22 mouse cellular contexts compared by ENCODE assay signal in genomic region chr5:51771655-51772054, GRCm38 (mm10).
A peak's percentile ranks its signal among the peaks of the same experiment; 100 is the strongest.
DNase-seq lines count a peak whose midpoint lies in the region; ATAC-seq and TF ChIP-seq lines count a peak whose summit lies in the region.
"Had no signal": no experiment of that assay in that cellular context is flagged by ENCODE, and none has a peak within 500 bp of the region (broad histone marks: within the 10 kb centered on the region; RNA-seq: fewer than 3 reads in every experiment).

No protein-coding gene starts in this region.

- no peak for TF ChIP-seq CTCF in lung, embryonic 14.5 days (IDR thresholded peaks at IDR 0.05; ENCODE audit: low read depth)
- no peak for TF ChIP-seq CTCF in cerebellum, adult 2 months (IDR thresholded peaks at IDR 0.05; ENCODE audit: borderline replicate concordance, insufficient read depth, low read depth, low read length)

- H3K9me3 ChIP-seq in forebrain, embryonic 13.5 days (replicated peaks): no peaks in the 10 kb centered on the region
- H3K9me3 ChIP-seq in forebrain, embryonic 10.5 days: no peaks in the 10 kb centered on the region
- no peaks in the 10 kb centered on the region for H3K9me3 ChIP-seq in lung, embryonic 14.5 days (ENCODE audit: low read depth, low read length)
- H3K9me3 ChIP-seq: limb, embryonic 15.5 days; lung, embryonic 15.5 days; midbrain, embryonic 12.5 days had no signal

- H3K4me1 ChIP-seq in forebrain, embryonic 13.5 days: no peaks in the 10 kb centered on the region
- H3K4me1 ChIP-seq in forebrain, embryonic 10.5 days: no peaks in the 10 kb centered on the region
- no peaks in the 10 kb centered on the region for H3K4me1 ChIP-seq in lung, embryonic 14.5 days (ENCODE audit: insufficient read depth)
- H3K4me1 ChIP-seq in cerebellum, adult 2 months (ENCODE audit: control insufficient read depth, insufficient read depth, low read length): no peaks in the 10 kb centered on the region; the same call in 1 of the 2 replicates
- H3K4me1 ChIP-seq: limb, embryonic 15.5 days; lung, embryonic 15.5 days; midbrain, embryonic 12.5 days had no signal

- no peaks in the 10 kb centered on the region for H3K27me3 ChIP-seq in forebrain, embryonic 13.5 days
- H3K27me3 ChIP-seq in forebrain, embryonic 10.5 days (ENCODE audit: poor library complexity, severe bottlenecking): no peaks in the 10 kb centered on the region
- no peaks in the 10 kb centered on the region; the same call in 1 of the 2 replicates for H3K27me3 ChIP-seq in lung, embryonic 14.5 days (ENCODE audit: insufficient read depth, low read length)
- no peaks in the 10 kb centered on the region for H3K27me3 ChIP-seq in cerebellum, adult 2 months (ENCODE audit: control insufficient read depth, insufficient read depth, low read length)
- H3K27me3 ChIP-seq: limb, embryonic 15.5 days; lung, embryonic 15.5 days; midbrain, embryonic 12.5 days had no signal

- no peak for DNase-seq in forebrain, embryonic 10.5 days (ENCODE audit: extremely low spot score, low spot score)
- peak; percentile 48 for DNase-seq in lung, embryonic 14.5 days
- no peak for DNase-seq in lung, postnatal 36 days
- peak; percentile 24 to 71 for DNase-seq in cerebellum, adult 2 months
- peak; percentile 20 to 47 for DNase-seq in cerebellum, postnatal 25 days
- no peak for DNase-seq in testis, postnatal 14 days (ENCODE audit: low spot score)
- no peak for DNase-seq in lung, postnatal 10 days
- DNase-seq: adrenal gland, postnatal 14 days; gastrocnemius, postnatal 14 days; heart, adult 18-20 months; kidney, adult 2 months; kidney, postnatal 10 days; left cerebral cortex, postnatal 4 days; right cerebral cortex, postnatal 14 days had no signal

- H3K27ac ChIP-seq in forebrain, embryonic 13.5 days: no peak overlapping the region
- H3K27ac ChIP-seq in forebrain, embryonic 10.5 days: no peak overlapping the region
- H3K27ac ChIP-seq in lung, embryonic 14.5 days (ENCODE audit: low read depth): no peak overlapping the region
- no peak overlapping the region for H3K27ac ChIP-seq in cerebellum, adult 2 months (ENCODE audit: insufficient read depth, low read length)
- H3K27ac ChIP-seq: hindbrain, embryonic 14.5 days; limb, embryonic 15.5 days; liver, embryonic 14.5 days; lung, embryonic 15.5 days; macrophage; midbrain, embryonic 12.5 days; stomach, postnatal 0 days had no signal

- no peak overlapping the region for H3K9ac ChIP-seq in forebrain, embryonic 13.5 days
- no peak overlapping the region for H3K9ac ChIP-seq in lung, embryonic 14.5 days
- H3K9ac ChIP-seq: hindbrain, embryonic 14.5 days; limb, embryonic 15.5 days; liver, embryonic 14.5 days; lung, embryonic 15.5 days; midbrain, embryonic 12.5 days had no signal

- peak; percentile 70; the same call in 1 of the 2 replicates for ATAC-seq in forebrain, embryonic 13.5 days
- no peak; the same call in 1 of the 2 replicates for ATAC-seq in lung, embryonic 14.5 days (ENCODE audit: insufficient read depth)

- 69% methylated on average over 2 of the region's 2 CpGs for WGBS in forebrain, embryonic 13.5 days
- WGBS in forebrain, embryonic 10.5 days: 82% methylated on average over 2 of the region's 2 CpGs
- WGBS in lung, embryonic 14.5 days: 45% methylated on average over 2 of the region's 2 CpGs
- 15% methylated on average over 2 of the region's 2 CpGs for WGBS in cerebellum, adult 2 months

- no peak overlapping the region for H3K4me2 ChIP-seq in forebrain, embryonic 13.5 days
- H3K4me2 ChIP-seq in lung, embryonic 14.5 days: no peak overlapping the region
- H3K4me2 ChIP-seq: hindbrain, embryonic 14.5 days; limb, embryonic 15.5 days; lung, embryonic 15.5 days; midbrain, embryonic 12.5 days had no signal

- no peak for TF ChIP-seq POLR2A in cerebellum, adult 2 months (IDR thresholded peaks at IDR 0.05; ENCODE audit: borderline replicate concordance, insufficient read depth, low read length)

- no peaks in the 10 kb centered on the region for H3K36me3 ChIP-seq in forebrain, embryonic 13.5 days (ENCODE audit: poor library complexity, severe bottlenecking)
- H3K36me3 ChIP-seq in forebrain, embryonic 10.5 days (replicated peaks): no peaks in the 10 kb centered on the region
- H3K36me3 ChIP-seq in lung, embryonic 14.5 days (ENCODE audit: insufficient read depth): no peaks in the 10 kb centered on the region
- H3K36me3 ChIP-seq: limb, embryonic 15.5 days; lung, embryonic 15.5 days; midbrain, embryonic 12.5 days had no signal

- no peak overlapping the region for H3K4me3 ChIP-seq in forebrain, embryonic 13.5 days
- H3K4me3 ChIP-seq in forebrain, embryonic 10.5 days: no peak overlapping the region
- no peak overlapping the region for H3K4me3 ChIP-seq in lung, embryonic 14.5 days (ENCODE audit: low read depth, low read length)
- no peak overlapping the region for H3K4me3 ChIP-seq in cerebellum, adult 2 months (replicated peaks; ENCODE audit: insufficient read depth, low read depth, low read length)
- H3K4me3 ChIP-seq: limb, embryonic 15.5 days; lung, embryonic 15.5 days; midbrain, embryonic 12.5 days had no signal

Comparison
In these comparisons a context has a peak if more than half of its experiments do, and no peak if none do; other contexts are left out.
1. DNase-seq: peak in lung, embryonic 14.5 days (single experiment), cerebellum, adult 2 months (2 of 2) and cerebellum, postnatal 25 days (2 of 2); none in forebrain, embryonic 10.5 days (single experiment), lung, postnatal 36 days (single experiment), testis, postnatal 14 days (single experiment) and lung, postnatal 10 days (single experiment).